Mouse (Mus musculus): Measurements from ENCODE around the gene Cant1.

Gene Cant1

DNA sequence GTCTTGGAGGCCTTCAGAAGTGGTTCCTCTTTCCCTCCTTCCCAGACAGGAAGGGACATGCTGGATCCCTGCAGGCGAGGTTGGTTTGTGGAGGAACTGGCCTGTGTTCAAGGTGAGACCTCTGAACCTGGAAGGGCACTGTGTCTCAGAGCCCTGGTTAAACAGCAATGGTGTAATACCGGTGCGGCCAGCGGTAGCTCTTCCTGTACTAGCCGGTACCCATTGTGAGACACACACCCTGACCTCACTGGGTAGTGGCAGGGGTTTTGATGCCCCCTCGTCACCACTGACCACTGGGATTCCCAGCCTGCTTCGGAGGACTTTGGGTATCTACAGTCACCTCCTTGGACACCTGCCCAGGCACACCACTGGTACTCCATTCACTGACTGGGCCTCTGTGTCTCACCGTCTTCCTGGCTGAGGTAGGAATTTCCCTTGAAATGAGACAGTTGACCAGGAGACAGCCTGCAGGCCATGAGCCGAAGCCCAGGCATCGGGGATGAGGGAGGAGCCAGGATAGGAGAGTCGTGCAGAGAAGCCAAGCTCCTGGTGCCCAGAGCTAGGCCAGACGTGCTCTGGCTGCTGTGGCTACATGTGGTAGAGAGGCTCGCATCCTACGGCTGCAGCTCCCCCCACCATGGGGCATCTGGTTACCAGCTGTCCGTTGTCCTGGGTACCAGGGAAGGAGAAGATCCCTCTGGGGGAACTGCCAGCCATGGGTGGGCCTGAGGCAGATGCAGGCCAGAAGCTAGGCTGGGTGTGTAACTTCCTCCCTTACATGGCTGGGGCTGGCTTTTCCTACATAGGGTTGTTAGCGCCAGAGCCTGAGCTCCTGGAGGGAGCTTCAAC lies 12.4 kb upstream of the Cant1 start:
- ATAC-seq (ENCODE audit: insufficient number of reproducible peaks, low FRiP score, low TSS enrichment) = no peak

DNA sequence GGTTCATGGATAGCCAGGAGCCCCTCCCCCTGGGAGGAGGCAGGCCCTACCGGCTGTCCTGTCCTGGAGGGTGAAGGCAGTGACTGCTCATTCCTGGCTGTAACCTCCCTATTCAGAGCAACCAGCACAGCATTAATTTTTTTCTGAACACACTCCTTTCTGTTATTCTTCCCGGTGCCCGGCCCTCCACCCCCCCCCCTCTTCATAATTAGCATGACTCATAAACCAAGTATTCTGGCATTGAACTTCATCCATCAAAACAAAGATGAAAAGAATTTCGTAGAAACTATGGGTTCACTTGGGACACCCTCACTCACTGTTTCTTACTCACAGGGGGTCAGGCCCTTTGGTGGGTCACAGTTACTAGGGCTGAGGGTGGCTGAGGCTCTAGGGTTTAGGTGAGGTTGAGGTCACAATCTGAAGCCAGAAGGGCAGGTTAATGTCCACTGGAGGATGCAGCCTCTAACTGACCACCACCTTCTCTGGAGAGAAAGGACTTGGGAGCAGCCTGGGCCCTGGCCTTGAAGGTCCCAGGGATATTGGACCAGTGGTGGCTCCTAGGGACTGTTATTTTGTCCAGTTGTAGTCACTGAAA lies 11.5 kb upstream of the Cant1 start:
- ATAC-seq (ENCODE audit: insufficient number of reproducible peaks, low FRiP score, low TSS enrichment) = no peak

DNA sequence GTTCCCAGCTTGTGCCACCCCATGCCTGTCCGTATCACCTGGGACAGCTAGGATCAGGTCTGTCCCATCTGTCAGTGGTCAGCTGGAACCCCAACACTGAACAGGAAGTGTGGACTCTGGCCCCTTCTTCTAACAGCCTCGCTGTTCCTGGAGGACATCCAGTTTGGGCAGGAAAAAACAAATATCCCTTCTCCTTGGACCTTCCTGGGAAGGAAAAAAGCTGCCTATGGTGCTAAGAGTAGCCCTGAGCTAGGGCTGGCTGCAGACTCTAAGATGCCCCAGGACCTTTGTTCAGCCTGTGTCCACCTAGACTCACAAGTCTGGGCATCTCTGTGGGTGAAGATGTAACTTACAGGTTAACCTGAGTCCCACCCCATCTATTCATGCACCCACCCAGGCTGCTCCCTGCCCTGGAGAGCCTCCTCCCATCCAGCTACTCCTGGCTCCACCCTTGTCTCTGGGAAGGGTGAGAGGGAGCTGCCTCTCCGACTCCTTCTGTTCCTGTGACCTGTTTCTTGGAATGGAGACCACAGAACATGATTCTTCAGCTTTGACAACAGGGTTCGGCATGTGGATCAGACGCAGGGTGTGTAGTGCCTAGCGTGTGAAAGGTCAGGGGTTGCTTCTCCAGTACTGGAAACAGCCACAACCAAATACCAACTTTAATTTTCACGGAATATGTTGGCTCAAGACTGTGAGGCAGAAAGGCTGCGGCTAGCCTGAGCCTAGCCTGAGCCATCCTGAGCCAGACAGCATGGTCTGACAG lies 10.2 kb upstream of the Cant1 start:
- ATAC-seq (ENCODE audit: insufficient number of reproducible peaks, low FRiP score, low TSS enrichment) = no peak

DNA sequence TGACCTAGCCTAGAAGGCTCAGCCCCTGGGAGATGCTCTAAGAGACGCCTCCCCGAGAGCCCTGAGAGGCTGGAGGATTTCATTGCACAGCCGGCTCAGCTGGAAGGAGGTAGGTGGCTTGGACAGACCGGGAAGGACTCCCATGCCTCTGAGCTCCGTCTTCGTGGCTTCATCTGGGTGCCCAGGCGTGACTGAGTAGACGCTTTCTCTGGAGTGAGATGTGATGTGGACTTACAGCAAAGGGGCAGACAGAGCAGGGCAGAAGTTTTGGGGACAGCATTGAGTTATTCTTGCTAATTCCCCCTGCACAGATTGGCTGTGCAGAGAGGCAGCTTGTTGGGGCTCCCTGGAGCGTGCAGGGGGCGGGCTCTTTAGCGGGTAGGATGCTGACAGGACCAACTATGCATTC lies 9.6 kb upstream of the Cant1 start:
- ATAC-seq (ENCODE audit: insufficient number of reproducible peaks, low FRiP score, low TSS enrichment) = no peak

DNA sequence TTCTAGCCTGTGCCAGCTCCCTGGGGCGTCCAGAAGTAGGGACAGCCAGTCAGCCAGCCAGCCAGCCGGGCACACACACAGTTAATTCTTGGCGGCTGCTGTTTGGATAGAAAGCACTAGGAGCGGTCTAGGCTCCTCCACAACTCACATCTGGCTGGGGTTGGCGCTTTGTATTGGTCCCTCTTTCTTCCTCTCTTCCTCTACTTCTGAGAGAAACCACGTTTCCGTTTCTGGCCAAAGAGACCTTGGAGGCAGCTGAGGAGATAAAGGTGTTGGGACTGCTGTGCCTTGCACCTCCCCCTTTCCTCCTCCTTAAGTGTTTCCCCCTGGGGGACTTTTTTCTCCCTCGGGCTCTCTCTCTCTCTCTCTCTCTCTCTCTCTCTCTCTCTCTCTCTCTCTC lies 9.1 kb upstream of the Cant1 start, which contains the start of gene C1qtnf1:
TSS of gene C1qtnf1 (plus strand) at position 218 of the 400 bp plus-strand sequence.
- ATAC-seq (ENCODE audit: insufficient number of reproducible peaks, low FRiP score, low TSS enrichment) = no peak

DNA sequence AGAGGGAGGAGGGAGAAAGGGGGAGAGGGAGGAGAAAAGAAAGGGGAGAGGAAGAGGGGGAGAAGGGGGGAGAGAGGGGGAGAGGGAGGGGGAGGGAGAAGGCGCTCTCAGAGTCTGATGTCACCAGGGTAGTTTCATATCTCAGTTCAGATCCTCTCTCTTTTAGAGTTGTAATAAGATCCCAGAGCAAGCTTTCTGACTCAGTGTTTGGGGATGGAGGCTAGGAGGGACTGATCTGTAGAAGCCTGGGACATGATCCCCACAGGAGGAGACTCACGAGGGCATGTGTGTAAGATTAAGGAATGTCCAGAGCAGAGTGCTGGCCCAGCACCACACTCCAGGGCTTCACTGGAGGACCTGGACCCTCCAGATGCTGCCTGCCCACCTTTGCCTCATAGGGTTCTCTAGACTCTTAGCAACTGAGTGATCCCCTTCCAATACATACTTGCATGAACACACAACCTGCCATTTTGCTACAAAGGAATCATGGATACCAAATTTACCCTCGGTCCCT lies 8.4 kb upstream of the Cant1 start:
- no peak for ATAC-seq (ENCODE audit: insufficient number of reproducible peaks, low FRiP score, low TSS enrichment)

DNA sequence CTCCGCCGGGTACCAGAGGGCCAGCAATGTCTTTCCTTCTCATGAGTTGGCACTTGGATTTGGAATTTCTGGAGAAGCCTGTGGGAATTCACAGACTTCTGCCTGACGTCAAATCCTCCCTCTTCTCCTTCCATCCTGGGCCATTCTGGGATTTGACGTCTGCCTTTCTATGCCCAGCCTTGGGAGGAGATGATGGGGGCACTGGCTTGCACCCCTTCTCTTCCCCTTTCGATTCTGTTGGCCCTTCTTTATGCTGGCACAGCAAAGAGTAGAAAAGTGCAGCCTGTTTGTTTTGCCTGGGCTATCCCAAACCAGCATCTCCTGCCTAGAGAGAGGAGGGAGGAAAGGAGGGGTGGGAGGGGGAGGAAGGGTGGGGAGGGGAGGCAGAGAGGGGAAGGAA lies 7.9 kb upstream of the Cant1 start:
- ATAC-seq (ENCODE audit: insufficient number of reproducible peaks, low FRiP score, low TSS enrichment) = no peak

DNA sequence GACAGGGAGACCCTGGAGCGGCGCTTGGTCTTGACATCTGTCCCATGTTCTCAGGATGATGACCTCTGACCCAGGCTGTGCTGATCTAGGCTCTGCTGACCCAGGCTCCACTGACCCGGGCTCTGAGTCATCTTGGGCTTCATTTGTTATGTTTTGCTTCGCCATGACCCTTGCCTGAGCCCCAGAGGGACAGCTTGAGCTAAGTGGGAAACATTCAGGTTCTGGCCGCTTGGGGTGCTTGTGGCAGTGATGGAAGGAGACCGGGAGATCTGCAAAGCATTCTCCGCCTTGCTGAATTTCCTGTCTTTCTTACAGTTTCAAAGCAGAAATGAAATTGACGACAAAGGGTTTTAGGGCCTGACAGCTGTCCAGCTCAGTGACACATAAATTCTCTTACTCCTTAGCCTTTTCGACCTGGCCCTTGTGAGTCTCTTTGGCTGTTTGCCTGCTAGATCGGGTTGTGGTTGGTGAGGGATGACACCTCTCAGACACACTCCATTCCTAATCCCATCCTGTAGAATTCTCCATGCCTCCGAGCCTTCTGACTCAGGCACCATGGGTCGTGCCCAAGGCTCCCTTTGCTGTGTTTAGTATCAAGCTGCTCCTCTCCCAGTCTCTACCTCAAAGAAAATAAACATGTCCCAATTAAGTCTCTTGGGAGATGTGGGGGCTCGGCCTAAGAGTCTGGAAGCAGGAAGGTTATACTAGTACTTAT lies 5.9 kb upstream of the Cant1 start:
- no peak for ATAC-seq (ENCODE audit: insufficient number of reproducible peaks, low FRiP score, low TSS enrichment)

DNA sequence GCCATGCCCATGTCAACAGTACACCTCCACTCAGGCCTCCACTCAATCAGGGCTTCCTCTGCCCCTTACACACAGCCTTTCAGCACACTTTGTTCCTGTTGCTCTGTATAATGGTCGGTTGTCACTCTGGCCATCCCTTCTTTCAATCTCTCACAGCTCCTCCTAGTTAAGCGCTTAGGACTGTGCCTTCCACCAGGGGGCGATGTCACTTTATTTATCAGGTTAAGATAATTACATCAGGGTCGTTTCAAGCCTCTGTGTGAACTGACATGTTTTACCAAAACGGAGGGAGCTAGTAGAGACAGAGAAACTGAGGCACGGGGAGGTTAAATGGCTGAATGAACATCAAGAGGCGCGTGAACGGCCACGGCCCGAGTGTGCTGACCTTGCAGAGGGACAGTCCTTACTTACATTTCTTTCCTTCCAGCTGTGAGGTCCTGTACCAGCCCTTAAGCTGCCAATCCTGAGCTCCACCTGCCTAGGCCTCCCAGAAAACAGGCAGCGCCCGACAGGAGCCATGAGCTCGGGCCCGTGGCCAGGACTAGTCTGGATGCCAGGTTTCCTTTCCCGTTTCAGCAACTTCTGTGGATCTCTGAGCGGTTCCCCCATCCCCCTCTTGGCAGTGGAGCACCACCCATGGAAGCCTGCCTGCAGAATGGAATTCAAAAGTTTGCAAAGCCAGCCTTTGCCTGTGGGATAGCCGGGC lies 4.5 kb upstream of the Cant1 start:
- ATAC-seq (ENCODE audit: insufficient number of reproducible peaks, low FRiP score, low TSS enrichment) = no peak; the same call in 1 of the 2 replicates

DNA sequence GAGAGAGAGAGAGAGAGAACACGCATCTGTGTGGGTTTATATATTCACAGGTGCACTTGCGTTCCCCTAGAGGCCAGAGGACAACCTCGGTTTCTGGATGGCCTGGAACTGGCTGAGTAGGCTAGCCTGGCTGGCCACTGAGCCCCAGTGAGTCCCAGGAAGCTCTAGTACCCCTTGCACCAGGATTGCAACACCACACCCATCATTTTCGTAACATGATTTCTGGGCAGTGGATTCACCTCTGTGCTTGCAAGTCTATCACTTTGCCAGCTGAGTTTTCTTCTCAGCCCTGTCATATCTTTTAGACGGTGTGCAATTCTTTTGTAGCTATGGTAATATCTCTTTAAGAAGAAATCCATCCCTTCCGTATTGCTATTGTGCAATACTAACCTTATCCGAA lies 1.4 kb upstream of the Cant1 start:
- no peak for ATAC-seq (ENCODE audit: insufficient number of reproducible peaks, low FRiP score, low TSS enrichment)

DNA sequence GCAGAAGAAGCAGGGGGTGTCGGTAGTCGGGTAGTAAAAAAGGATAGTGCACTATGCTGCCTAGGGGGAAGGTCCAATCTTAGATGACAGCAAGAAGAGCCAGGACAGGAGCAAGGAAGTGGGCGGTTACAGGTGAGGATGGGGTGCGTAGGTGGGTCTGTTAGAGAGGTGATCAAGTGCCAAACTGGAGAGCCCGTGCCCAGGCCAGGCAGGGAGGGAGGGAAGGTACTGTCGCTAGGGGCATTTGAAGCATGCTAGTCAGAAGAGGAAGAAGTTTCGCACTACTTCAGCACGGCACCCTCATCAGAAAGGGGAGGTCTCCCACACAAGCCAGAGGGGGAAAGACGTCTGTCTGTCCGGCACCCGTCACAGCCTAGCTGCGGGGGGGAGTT lies 448 bp downstream of the Cant1 start:
- ATAC-seq (ENCODE audit: insufficient number of reproducible peaks, low FRiP score, low TSS enrichment) = no peak; the same call in 1 of the 2 replicates

DNA sequence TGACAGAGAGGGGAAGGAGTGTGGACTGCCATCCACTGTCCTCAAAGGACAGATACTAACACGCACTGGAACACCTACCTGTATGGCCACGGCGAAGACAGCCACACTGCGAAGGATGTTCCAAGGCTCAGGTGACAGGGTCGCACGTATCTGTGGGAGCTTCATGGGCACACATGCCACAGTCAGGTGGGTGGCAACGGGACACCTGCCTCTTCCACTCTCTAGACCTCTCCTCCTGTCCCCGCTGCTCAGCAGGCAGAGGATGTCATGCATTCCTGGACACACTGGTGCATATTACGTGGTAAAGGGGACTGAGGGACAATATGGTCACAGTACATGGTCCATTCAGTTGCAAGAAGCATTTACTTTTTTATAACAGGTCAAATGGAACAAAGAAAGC lies 1.4 kb downstream of the Cant1 start:
- ATAC-seq (ENCODE audit: insufficient number of reproducible peaks, low FRiP score, low TSS enrichment) = no peak

DNA sequence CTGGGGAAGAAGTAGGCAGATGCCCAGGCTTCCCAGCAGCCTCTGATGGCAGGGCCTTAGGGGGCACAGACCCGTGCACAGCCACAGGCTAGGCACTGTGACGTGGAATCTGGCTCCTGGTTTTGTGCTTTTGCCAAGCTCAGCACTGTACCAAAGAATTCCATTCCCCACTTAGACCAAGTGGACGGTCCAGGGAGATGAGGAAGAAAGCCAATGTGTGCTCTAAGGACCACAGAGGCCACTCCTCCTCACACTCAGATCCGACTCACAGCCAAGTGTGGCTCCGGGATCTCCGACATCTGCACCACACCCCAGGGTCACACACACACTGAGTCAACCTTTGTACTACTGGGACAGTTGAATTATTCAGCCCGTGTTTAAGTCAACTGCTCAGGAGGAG lies 2.8 kb downstream of the Cant1 start:
- ATAC-seq (ENCODE audit: insufficient number of reproducible peaks, low FRiP score, low TSS enrichment) = no peak

DNA sequence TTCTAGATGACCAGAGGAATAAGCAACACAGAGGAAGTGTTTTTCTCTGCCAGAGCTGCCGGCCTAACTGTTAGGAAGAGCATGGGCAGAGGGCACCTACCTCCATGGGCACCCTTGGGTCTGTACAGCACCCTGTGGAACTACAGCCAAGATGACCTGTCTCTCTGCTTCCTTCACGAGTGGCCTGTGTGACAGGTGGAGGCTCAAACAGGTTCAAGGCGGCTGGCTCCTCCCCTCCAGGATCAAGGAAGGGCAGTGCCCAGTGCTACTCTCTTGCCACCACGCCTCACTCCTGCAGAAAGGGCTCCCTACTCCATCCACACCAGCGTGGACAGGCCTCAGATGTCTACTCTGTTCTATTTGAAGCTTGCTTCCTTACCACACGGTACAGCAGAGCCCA lies 3.3 kb downstream of the Cant1 start:
- no peak for ATAC-seq (ENCODE audit: insufficient number of reproducible peaks, low FRiP score, low TSS enrichment)

DNA sequence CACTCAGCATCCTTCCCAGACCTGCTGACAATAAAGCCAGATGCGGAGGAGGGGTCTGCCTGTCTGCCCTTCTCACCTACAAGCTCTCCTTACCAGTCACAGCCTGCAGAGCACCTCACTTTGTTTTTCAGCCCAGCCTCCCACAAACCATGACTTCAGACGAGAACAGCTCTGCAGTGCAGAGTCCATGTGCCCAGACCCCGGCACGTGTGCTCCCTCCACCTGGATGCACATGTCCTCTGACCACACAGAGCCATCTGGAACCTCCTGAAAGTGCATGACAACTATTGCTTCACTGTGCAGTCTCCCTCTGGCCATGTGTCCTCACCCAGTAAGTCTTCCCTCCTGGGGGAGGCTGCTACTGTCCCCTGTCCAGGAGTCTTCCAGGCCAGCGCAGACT lies 4.6 kb downstream of the Cant1 start:
- no peak for ATAC-seq (ENCODE audit: insufficient number of reproducible peaks, low FRiP score, low TSS enrichment)

DNA sequence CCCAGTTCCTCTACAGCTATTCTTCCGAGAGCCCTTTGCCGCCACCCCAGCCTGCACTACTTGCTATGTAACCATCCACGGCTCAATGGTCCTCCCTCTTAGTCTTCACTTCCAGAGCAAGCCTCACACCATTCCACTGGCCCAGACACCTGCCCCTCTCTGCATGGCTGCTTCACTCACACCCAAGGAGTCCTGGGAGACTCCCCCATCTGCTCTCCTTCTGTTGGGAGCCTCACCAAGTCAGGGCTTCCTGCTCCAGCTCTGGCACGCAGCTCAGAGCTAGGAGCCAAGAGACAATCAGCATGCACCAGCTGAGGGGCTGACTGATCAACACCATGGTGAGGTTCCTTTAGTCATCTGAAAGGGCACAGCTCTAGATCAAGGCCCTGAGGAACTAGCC lies 5.8 kb downstream of the Cant1 start:
- no peak; the same call in 1 of the 2 replicates for ATAC-seq (ENCODE audit: insufficient number of reproducible peaks, low FRiP score, low TSS enrichment)

DNA sequence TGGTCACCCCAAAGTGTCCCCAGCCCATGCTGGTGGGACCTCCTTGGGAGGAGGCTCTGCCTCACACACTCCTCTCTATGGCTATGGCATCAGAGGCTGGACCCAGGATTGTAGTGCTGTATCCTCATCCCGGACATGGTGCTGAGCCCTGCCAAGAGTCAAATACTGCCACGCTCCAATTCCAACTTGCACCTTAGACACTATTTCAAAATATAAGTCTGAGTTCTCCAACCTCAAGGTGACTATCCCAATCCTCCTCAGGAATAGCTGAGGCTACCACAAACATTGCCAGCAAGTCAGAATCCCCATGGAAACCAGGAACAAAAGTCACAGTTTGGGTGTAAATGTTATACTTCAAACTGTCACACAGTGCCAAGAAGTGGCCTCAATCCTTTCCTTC lies 6.3 kb downstream of the Cant1 start:
- no peak for ATAC-seq (ENCODE audit: insufficient number of reproducible peaks, low FRiP score, low TSS enrichment)

DNA sequence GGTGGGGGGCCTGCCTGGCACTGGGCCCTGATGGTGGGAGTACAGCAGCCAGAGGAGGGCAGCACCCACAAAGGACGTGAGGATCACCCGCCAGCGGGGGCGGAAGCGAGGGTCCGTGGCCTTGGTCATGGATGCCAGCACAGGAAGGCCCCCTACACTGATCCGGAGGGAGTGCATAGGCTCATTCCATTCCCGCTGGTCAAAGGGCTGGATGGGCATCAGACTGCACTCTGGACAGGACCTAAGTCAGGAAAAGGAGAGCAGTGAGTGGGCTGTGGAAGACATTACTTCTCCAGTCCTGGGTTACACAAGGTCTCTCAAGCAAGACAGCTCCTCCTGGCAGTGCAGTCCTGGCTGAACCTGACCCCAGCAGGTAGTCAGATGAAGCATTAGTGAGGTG lies 7.6 kb downstream of the Cant1 start:
- no peak for ATAC-seq (ENCODE audit: insufficient number of reproducible peaks, low FRiP score, low TSS enrichment)

DNA sequence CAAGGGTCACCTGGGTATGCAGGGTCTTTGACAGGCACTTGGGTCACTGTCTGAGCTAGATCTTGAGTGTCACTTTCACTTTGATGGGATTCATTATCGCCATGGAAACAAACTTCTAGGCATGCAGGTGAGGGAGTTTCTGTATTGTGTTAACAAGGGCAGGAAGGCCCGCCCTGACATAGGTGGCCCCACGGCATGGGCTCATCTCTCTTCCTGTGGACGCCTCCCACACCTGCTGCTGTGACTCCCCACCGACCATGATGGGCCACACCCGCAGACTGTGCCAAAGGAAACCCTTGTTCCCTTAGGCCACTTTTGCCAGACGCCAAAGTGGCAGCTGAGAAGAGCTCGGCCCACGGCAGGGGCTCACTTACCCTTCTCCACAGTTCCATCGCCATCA lies 8.4 kb downstream of the Cant1 start:
- ATAC-seq (ENCODE audit: insufficient number of reproducible peaks, low FRiP score, low TSS enrichment) = no peak

DNA sequence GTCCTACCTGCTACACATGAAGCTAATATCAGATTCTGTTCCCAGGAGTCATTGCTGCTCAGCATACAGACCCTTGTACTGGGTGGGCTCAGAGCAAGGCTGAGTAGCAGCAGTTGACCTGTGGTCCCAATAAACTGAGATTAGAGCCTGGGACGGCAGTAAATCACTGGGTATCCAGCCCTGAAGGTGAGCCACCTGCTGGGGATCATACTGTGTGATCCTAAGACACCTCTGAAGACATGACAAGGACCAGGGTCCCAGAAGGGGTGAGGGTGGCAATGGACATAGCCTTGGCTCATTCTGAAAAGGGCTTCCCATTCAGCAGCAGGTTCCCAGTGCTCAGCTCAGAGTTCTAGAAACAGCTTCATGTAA lies 8.8 kb downstream of the Cant1 start:
- ATAC-seq (ENCODE audit: insufficient number of reproducible peaks, low FRiP score, low TSS enrichment) = no peak
